ENCODE assay signal across 8 mouse cellular contexts in genomic region chr11:21569456-21570108, GRCm38 (mm10). TPM values are rescaled to one million over a fixed set of nuclear protein-coding genes. Genes with fewer than 3 reads are reported as not detected.
DNase-seq lines count a peak whose midpoint lies in the region; ATAC-seq lines count a peak whose summit lies in the region.

No protein-coding gene starts in this region.

- H3K9me3 ChIP-seq in midbrain, embryonic 15.5 days, result no peaks in the 10 kb centered on the region

- intact Hi-C loops in heart, postnatal 36 days (cut with DNase I), result loop anchor here (2.0 kb wide), 1 partner anchor 199 kb away; the partner anchor contains the start of gene Ugp2

- no peak overlapping the region for H3K4me3 ChIP-seq in midbrain, embryonic 15.5 days

- ATAC-seq in cerebellum, adult (ENCODE audit: insufficient number of reproducible peaks, low FRiP score, low TSS enrichment), result no peak
- peak; percentile 4 for ATAC-seq in CD4-positive, CD25-positive, alpha-beta regulatory T cell, adult 4 months
- ATAC-seq in midbrain, embryonic 15.5 days (replicated peaks), result no peak

- H3K9ac ChIP-seq in midbrain, embryonic 15.5 days, result no peak overlapping the region

- DNase-seq in cerebellum, adult 11 months, result peak; percentile 39
- peak; percentile 68 to 76 for DNase-seq in cerebellum, postnatal 14 days
- DNase-seq in heart, postnatal 36 days, result peak; percentile 31 to 48
- peak; percentile 20 for DNase-seq in layer of hippocampus, adult 9-10 months (ENCODE audit: low spot score)
- no peak for DNase-seq in thymus, postnatal 14 days

- no peaks in the 10 kb centered on the region for H3K27me3 ChIP-seq in midbrain, embryonic 15.5 days (replicated peaks)

- H3K27ac ChIP-seq in midbrain, embryonic 15.5 days, result no peak overlapping the region; the same call in 1 of the 2 replicates

- peak overlapping the region; percentile 76; the same call in 1 of the 2 replicates for H3K4me2 ChIP-seq in midbrain, embryonic 15.5 days

- H3K4me1 ChIP-seq in midbrain, embryonic 15.5 days, result peaks cover 29% of the 10 kb centered on the region

- 37% methylated on average over 3 of the region's 3 CpGs for WGBS in midbrain, embryonic 15.5 days

- H3K36me3 ChIP-seq in midbrain, embryonic 15.5 days (replicated peaks), result peaks cover 9% of the 10 kb centered on the region; the same call in 1 of the 2 replicates

RNA-seq across cellular contexts. Expression of gene Wdpcp, which starts 2.5 kb away (rescaled TPM):
- polyA plus RNA-seq in CD4-positive, CD25-positive, alpha-beta regulatory T cell, adult 4 months (2017; shearing (Covaris generic)), result 1 to 10 TPM in 1 of 2 experiments, under 1 TPM in 1; 0.83 to 1.8 TPM
- 1 to 10 TPM; 4.8 TPM for total RNA-seq in heart, postnatal 36 days (2021)
- 11.9 and 12.8 TPM in 2 replicates for polyA plus RNA-seq in midbrain, embryonic 15.5 days (2015; fragmentation: Nextera tagmentation; extraction: Ambion mirVana)

RNA-seq across cellular contexts. Expression of gene Mdh1, which starts 2.6 kb away (rescaled TPM):
- 100 to 1,000 TPM; 426 to 477 TPM for polyA plus RNA-seq in CD4-positive, CD25-positive, alpha-beta regulatory T cell, adult 4 months (2017; shearing (Covaris generic))
- 1,000 to 10,000 TPM; 2,443 to 2,451 TPM for total RNA-seq in heart, postnatal 36 days (2021)
- polyA plus RNA-seq in midbrain, embryonic 15.5 days (2015; fragmentation: Nextera tagmentation; extraction: Ambion mirVana), result 526 and 546 TPM in 2 replicates
